Mouse (Mus musculus) olfactory bulb, adult 2 months (tissue): ENCODE results near the gene Rubcnl.

Experiments
- CTCF ChIP-seq: fragments of 200-500 bp; IDR thresholded peaks from 2 replicates; pipeline ENCODE4 v1.5.1; 2012; ENCODE audit warnings: low read depth, mild to moderate bottlenecking, low read length, moderate library complexity; ENCODE audit not compliant: insufficient read depth
- POLR2A ChIP-seq: fragments of 200-500 bp; IDR thresholded peaks from 2 replicates; pipeline ENCODE4 v1.6.1; 2012; ENCODE audit warnings: mild to moderate bottlenecking, low read depth, low read length, moderate library complexity; ENCODE audit not compliant: insufficient read depth

GRCm38 (mm10) chr14:75001364-75001763 is 14.5 kb upstream of the Rubcnl start:
- TF ChIP-seq CTCF (no peak), POLR2A (no peak)
